Mouse (Mus musculus): Measurements from ENCODE around the gene Arhgap21. TPM values are rescaled to one million over a fixed set of nuclear protein-coding genes. Genes with fewer than 3 reads are reported as not detected.

Gene Arhgap21
- polyA plus RNA-seq, 1 experiment from 2014 or later, result 41.5 TPM

GRCm38 (mm10) chr2:20978726-20979125 lies 10.0 kb upstream of the Arhgap21 start:
- Histone ChIP-seq H3K9ac (replicated peaks) (no peak overlapping the region), H3K27me3 (no peaks in the 10 kb centered on the region), H3K4me1 (no peaks in the 10 kb centered on the region), H3K36me3 (no peaks in the 10 kb centered on the region), H3K9me3 (no peaks in the 10 kb centered on the region), H3K27ac (replicated peaks) (no peak overlapping the region), H3K4me2 (replicated peaks) (no peak overlapping the region), H3K4me3 (no peak overlapping the region)
- ATAC-seq (replicated peaks), result no peak
- WGBS, result 83% methylated on average over 8 of the region's 8 CpGs

- Histone ChIP-seq H3K4me3 (no peak overlapping the region), H3K36me3 (no peaks in the 10 kb centered on the region), H3K27ac (replicated peaks) (no peak overlapping the region), H3K9ac (replicated peaks) (no peak overlapping the region), H3K4me2 (replicated peaks) (no peak overlapping the region), H3K27me3 (no peaks in the 10 kb centered on the region), H3K9me3 (no peaks in the 10 kb centered on the region), H3K4me1 (no peaks in the 10 kb centered on the region)
- no peak for ATAC-seq (replicated peaks)
These were observed 8.4 kb upstream of the Arhgap21 start for GRCm38 (mm10) chr2:20977051-20977450.

GRCm38 (mm10) chr2:20973513-20973912 lies 4.8 kb upstream of the Arhgap21 start:
- ATAC-seq (replicated peaks), result no peak
- peaks cover 8% of the 10 kb centered on the region for H3K4me1 ChIP-seq
- no peak overlapping the region for H3K9ac ChIP-seq (replicated peaks)
- no peak overlapping the region for H3K4me2 ChIP-seq (replicated peaks)
- no peaks in the 10 kb centered on the region for H3K36me3 ChIP-seq
- WGBS, result 83% methylated on average over 3 of the region's 3 CpGs
- H3K27me3 ChIP-seq, result no peaks in the 10 kb centered on the region
- no peaks in the 10 kb centered on the region for H3K9me3 ChIP-seq
- H3K27ac ChIP-seq (replicated peaks), result no peak overlapping the region
- H3K4me3 ChIP-seq, result no peak overlapping the region

- Histone ChIP-seq H3K36me3 (no peaks in the 10 kb centered on the region), H3K4me1 (peaks cover 8% of the 10 kb centered on the region), H3K9me3 (no peaks in the 10 kb centered on the region), H3K4me3 (no peak overlapping the region), H3K4me2 (replicated peaks) (no peak overlapping the region), H3K27me3 (no peaks in the 10 kb centered on the region), H3K9ac (replicated peaks) (no peak overlapping the region), H3K27ac (replicated peaks) (no peak overlapping the region)
- WGBS, result 75% methylated on average over 1 of the region's 1 CpGs
- no peak for ATAC-seq (replicated peaks)
These were observed 3.5 kb upstream of the Arhgap21 start for GRCm38 (mm10) chr2:20972180-20972579.

- Histone ChIP-seq H3K9me3 (no peaks in the 10 kb centered on the region), H3K36me3 (no peaks in the 10 kb centered on the region), H3K4me2 (replicated peaks) (no peak overlapping the region), H3K9ac (replicated peaks) (no peak overlapping the region), H3K27me3 (no peaks in the 10 kb centered on the region), H3K27ac (replicated peaks) (no peak overlapping the region), H3K4me1 (peaks cover 8% of the 10 kb centered on the region), H3K4me3 (no peak overlapping the region)
- no peak for ATAC-seq (replicated peaks)
These were observed 2.9 kb upstream of the Arhgap21 start for GRCm38 (mm10) chr2:20971628-20972027.

GRCm38 (mm10) chr2:20969201-20970200 lies 820 bp upstream of the Arhgap21 start:
- under 1% methylated on average over 48 of the region's 49 CpGs for WGBS
- H3K4me3 ChIP-seq, result peak overlapping the region; percentile 73
- peak overlapping the region; percentile 100 for H3K9ac ChIP-seq (replicated peaks)
- H3K9me3 ChIP-seq, result no peaks in the 10 kb centered on the region
- peaks cover 22% of the 10 kb centered on the region for H3K4me1 ChIP-seq
- H3K36me3 ChIP-seq, result no peaks in the 10 kb centered on the region
- H3K27ac ChIP-seq (replicated peaks), result peak overlapping the region; percentile 100
- H3K27me3 ChIP-seq, result no peaks in the 10 kb centered on the region
- peak overlapping the region; percentile 60 for H3K4me2 ChIP-seq (replicated peaks)
- ATAC-seq (replicated peaks), result peak; percentile 98

GRCm38 (mm10) chr2:20967646-20968351 lies 882 bp downstream of the Arhgap21 start:
- Histone ChIP-seq H3K36me3 (no peaks in the 10 kb centered on the region), H3K27me3 (no peaks in the 10 kb centered on the region), H3K9ac (replicated peaks) (peak overlapping the region; percentile 100), H3K9me3 (no peaks in the 10 kb centered on the region), H3K4me2 (replicated peaks) (peak overlapping the region; percentile 84), H3K4me1 (peaks cover 36% of the 10 kb centered on the region), H3K4me3 (peak overlapping the region; percentile 73), H3K27ac (replicated peaks) (peak overlapping the region; percentile 100)
- no peak; the same call in 1 of the 2 replicates for ATAC-seq (replicated peaks)
- WGBS, result under 1% methylated on average over 54 of the region's 57 CpGs

- Histone ChIP-seq H3K9ac (replicated peaks) (peak overlapping the region; percentile 100), H3K27ac (replicated peaks) (peak overlapping the region; percentile 100), H3K27me3 (no peaks in the 10 kb centered on the region), H3K36me3 (no peaks in the 10 kb centered on the region), H3K9me3 (no peaks in the 10 kb centered on the region), H3K4me1 (peaks cover 42% of the 10 kb centered on the region), H3K4me2 (replicated peaks) (peak overlapping the region; percentile 84), H3K4me3 (peak overlapping the region; percentile 73)
- ATAC-seq (replicated peaks), result no peak
- WGBS, result 1% methylated on average over 13 of the region's 13 CpGs
These were observed 1.5 kb downstream of the Arhgap21 start for GRCm38 (mm10) chr2:20967101-20967645.

GRCm38 (mm10) chr2:20966176-20967100 lies 2.2 kb downstream of the Arhgap21 start:
- Histone ChIP-seq H3K4me3 (peak overlapping the region; percentile 73), H3K9me3 (no peaks in the 10 kb centered on the region), H3K4me1 (peaks cover 48% of the 10 kb centered on the region), H3K27me3 (no peaks in the 10 kb centered on the region), H3K36me3 (no peaks in the 10 kb centered on the region), H3K9ac (replicated peaks) (peak overlapping the region; percentile 100), H3K4me2 (replicated peaks) (peak overlapping the region; percentile 84), H3K27ac (replicated peaks) (peak overlapping the region; percentile 100)
- ATAC-seq (replicated peaks), result no peak
- WGBS, result 7% methylated on average over 18 of the region's 18 CpGs

- Histone ChIP-seq H3K9ac (replicated peaks) (peak overlapping the region; percentile 100), H3K4me3 (peak overlapping the region; percentile 73), H3K4me2 (replicated peaks) (peak overlapping the region; percentile 84), H3K4me1 (peaks cover 57% of the 10 kb centered on the region), H3K9me3 (no peaks in the 10 kb centered on the region), H3K27ac (replicated peaks) (peak overlapping the region; percentile 100; the same call in 1 of the 2 replicates), H3K36me3 (no peaks in the 10 kb centered on the region), H3K27me3 (no peaks in the 10 kb centered on the region)
- ATAC-seq (replicated peaks), result no peak
- WGBS, result 48% methylated on average over 3 of the region's 3 CpGs
These were observed 3.3 kb downstream of the Arhgap21 start for GRCm38 (mm10) chr2:20965361-20965760.

GRCm38 (mm10) chr2:20964461-20964860 lies 4.2 kb downstream of the Arhgap21 start:
- no peaks in the 10 kb centered on the region for H3K36me3 ChIP-seq
- no peaks in the 10 kb centered on the region for H3K9me3 ChIP-seq
- H3K4me3 ChIP-seq, result peak overlapping the region; percentile 21
- peak overlapping the region; percentile 84 for H3K4me2 ChIP-seq (replicated peaks)
- no peak overlapping the region for H3K27ac ChIP-seq (replicated peaks)
- H3K27me3 ChIP-seq, result no peaks in the 10 kb centered on the region
- H3K9ac ChIP-seq (replicated peaks), result peak overlapping the region; percentile 42
- H3K4me1 ChIP-seq, result peaks cover 59% of the 10 kb centered on the region
- ATAC-seq (replicated peaks), result no peak
